Mouse (Mus musculus) kidney, adult 18-20 months (tissue): ENCODE data around the gene Mansc4.
A peak's percentile ranks its signal among the peaks of the same experiment; 100 is the strongest.

Experiments
- DNase-seq: peaks from one replicate; pipeline ENCODE4 v3.0.0; 2021

Gene Mansc4

GRCm38 (mm10) chr6:147075808-147076387 lies 10.9 kb downstream of the Mansc4 start:
- DNase-seq = no peak

- DNase-seq = peak; percentile 59
Observed at GRCm38 (mm10) chr6:147064944-147065261, 21.9 kb downstream of the Mansc4 start.

- no peak for DNase-seq
Observed at GRCm38 (mm10) chr6:147064226-147064943, 22.4 kb downstream of the Mansc4 start.

- DNase-seq = no peak
Observed at GRCm38 (mm10) chr6:147062694-147063093, 24.1 kb downstream of the Mansc4 start.

GRCm38 (mm10) chr6:147062034-147062433 lies 24.8 kb downstream of the Mansc4 start:
- no peak for DNase-seq

- no peak for DNase-seq
Observed at GRCm38 (mm10) chr6:147061630-147062029, 25.2 kb downstream of the Mansc4 start.

GRCm38 (mm10) chr6:147059326-147059725 lies 27.5 kb downstream of the Mansc4 start:
- DNase-seq = no peak

GRCm38 (mm10) chr6:147055374-147055977 lies 31.4 kb downstream of the Mansc4 start:
- no peak for DNase-seq

- peak; percentile 27 for DNase-seq
Observed at GRCm38 (mm10) chr6:147053785-147054646, 32.8 kb downstream of the Mansc4 start.

- DNase-seq = no peak
Observed at GRCm38 (mm10) chr6:147052440-147052839, 34.4 kb downstream of the Mansc4 start.

- no peak for DNase-seq
Observed at GRCm38 (mm10) chr6:147051666-147052065, 35.2 kb downstream of the Mansc4 start.

GRCm38 (mm10) chr6:147049239-147049805 lies 37.5 kb downstream of the Mansc4 start:
- DNase-seq = no peak

- no peak for DNase-seq
Observed at GRCm38 (mm10) chr6:147043633-147044032, 43.2 kb downstream of the Mansc4 start.

- DNase-seq = peak; percentile 91
Observed at GRCm38 (mm10) chr6:147042291-147043290, 44.2 kb downstream of the Mansc4 start, which contains the start of gene Mrps35. Mrps35 (plus strand) TSS chr6:147042764.

GRCm38 (mm10) chr6:147032303-147032925 lies 54.4 kb downstream of the Mansc4 start, which contains the start of gene Rep15:
Rep15 (plus strand) TSS chr6:147032584.
- no peak for DNase-seq

- DNase-seq = no peak
Observed at GRCm38 (mm10) chr6:147030096-147030885, 56.5 kb downstream of the Mansc4 start.

GRCm38 (mm10) chr6:147029591-147029990 lies 57.2 kb downstream of the Mansc4 start:
- no peak for DNase-seq

- DNase-seq = no peak
Observed at GRCm38 (mm10) chr6:147028396-147028795, 58.4 kb downstream of the Mansc4 start.
